9 mouse cellular contexts compared by ENCODE assay signal in genomic region chr10:115248041-115248440, GRCm38 (mm10). TPM values are rescaled to one million over a fixed set of nuclear protein-coding genes. Genes with fewer than 3 reads are reported as not detected.
DNase-seq lines count a peak whose midpoint lies in the region; ATAC-seq lines count a peak whose summit lies in the region.
"Had no signal": no experiment of that assay in that cellular context is flagged by ENCODE, and none has a peak within 500 bp of the region (broad histone marks: within the 10 kb centered on the region; RNA-seq: fewer than 3 reads in every experiment).

No protein-coding gene starts in this region.

- H3K36me3 ChIP-seq in megakaryocyte, embryonic 14.5 days (replicated peaks; ENCODE audit: low read length): peaks cover 5% of the 10 kb centered on the region
- no peaks in the 10 kb centered on the region for H3K36me3 ChIP-seq in kidney, embryonic 14.5 days (ENCODE audit: control insufficient read depth, insufficient read depth, low read length)
- no peaks in the 10 kb centered on the region for H3K36me3 ChIP-seq in forebrain, embryonic 15.5 days

- 25% methylated on average over 7 of the region's 7 CpGs for WGBS in kidney, embryonic 14.5 days
- 37% methylated on average over 7 of the region's 7 CpGs for WGBS in forebrain, embryonic 15.5 days

- H3K27ac ChIP-seq in kidney, embryonic 14.5 days (ENCODE audit: low read depth, low read length): no peak overlapping the region
- H3K27ac ChIP-seq in forebrain, embryonic 15.5 days (replicated peaks): no peak overlapping the region

- no peaks in the 10 kb centered on the region for H3K9me3 ChIP-seq in megakaryocyte, embryonic 14.5 days
- no peaks in the 10 kb centered on the region for H3K9me3 ChIP-seq in kidney, embryonic 14.5 days (ENCODE audit: control insufficient read depth, low read length)
- H3K9me3 ChIP-seq in forebrain, embryonic 15.5 days: no peaks in the 10 kb centered on the region

- H3K9ac ChIP-seq in kidney, embryonic 14.5 days (ENCODE audit: low read depth, low read length): no peak overlapping the region
- no peak overlapping the region for H3K9ac ChIP-seq in forebrain, embryonic 15.5 days (replicated peaks)
- H3K9ac ChIP-seq: forebrain, postnatal 0 days had no signal

- no peaks in the 10 kb centered on the region for H3K27me3 ChIP-seq in megakaryocyte, embryonic 14.5 days (replicated peaks)
- no peaks in the 10 kb centered on the region for H3K27me3 ChIP-seq in kidney, embryonic 14.5 days (ENCODE audit: control insufficient read depth, insufficient read depth, low read length)
- no peaks in the 10 kb centered on the region for H3K27me3 ChIP-seq in forebrain, embryonic 15.5 days

- peak overlapping the region; percentile 89 for H3K4me3 ChIP-seq in megakaryocyte, embryonic 14.5 days (replicated peaks)
- no peak overlapping the region for H3K4me3 ChIP-seq in kidney, embryonic 14.5 days (ENCODE audit: low read length)
- no peak overlapping the region for H3K4me3 ChIP-seq in forebrain, embryonic 15.5 days

- no peak for ATAC-seq in megakaryocyte, adult 5-6 weeks (ENCODE audit: poor library complexity, severe bottlenecking)
- no peak for ATAC-seq in kidney, embryonic 14.5 days (ENCODE audit: low FRiP score, low TSS enrichment)
- peak; percentile 4; the same call in 1 of the 2 replicates for ATAC-seq in megakaryocyte progenitor cell, adult 5-6 weeks (replicated peaks; ENCODE audit: poor library complexity)
- ATAC-seq in forebrain, embryonic 15.5 days (replicated peaks): no peak
- ATAC-seq: forebrain, postnatal 0 days had no signal

- DNase-seq in cerebellum, adult 8-10 months: peak; percentile 19
- no peak for DNase-seq in lung, adult 18-20 months
- DNase-seq: forebrain, postnatal 0 days; lung, postnatal 36 days had no signal

- H3K4me2 ChIP-seq in kidney, embryonic 14.5 days (replicated peaks; ENCODE audit: low read depth, low read length): 0 out of 2 replicates have a peak overlapping the region, but pooled peaks have one; percentile 8
- H3K4me2 ChIP-seq in forebrain, embryonic 15.5 days (replicated peaks): no peak overlapping the region

- H3K4me1 ChIP-seq in megakaryocyte, embryonic 14.5 days: peaks cover 69% of the 10 kb centered on the region
- peaks cover 13% of the 10 kb centered on the region; the same call in 1 of the 2 replicates for H3K4me1 ChIP-seq in kidney, embryonic 14.5 days (ENCODE audit: control insufficient read depth, insufficient read depth, low read length)
- H3K4me1 ChIP-seq in forebrain, embryonic 15.5 days: peaks cover 20% of the 10 kb centered on the region

RNA-seq across cellular contexts. Expression of gene Tbc1d15, which starts 3.2 kb away (rescaled TPM):
- 3.5 TPM in 1 of 2 replicates, not detected in the other for polyA plus RNA-seq in megakaryocyte, embryonic 14.5 days (2012; ENCODE audit: insufficient read depth, low replicate concordance)
- total RNA-seq in megakaryocyte, adult 5-6 weeks (2015): 57.4 and 60.6 TPM in 2 replicates
- total RNA-seq in megakaryocyte, adult 5-6 weeks (2017): 30.3 and 54.2 TPM in 2 replicates
- 37.4 and 67.5 TPM in 2 replicates for polyA plus RNA-seq in kidney, embryonic 14.5 days (2014; fragmentation: Nextera tagmentation; extraction: Ambion mirVana)
- 73.8 and 83.1 TPM in 2 replicates for total RNA-seq in megakaryocyte progenitor cell, adult 5-6 weeks (2015)
- 39.5 and 45.7 TPM in 2 replicates for total RNA-seq in megakaryocyte progenitor cell, adult 5-6 weeks (2017)
- polyA plus RNA-seq in forebrain, embryonic 15.5 days (2015; fragmentation: Nextera tagmentation; extraction: Ambion mirVana): 40.7 and 42.1 TPM in 2 replicates
